Mouse (Mus musculus): ENCODE measurements around the gene Naa20. TPM values are rescaled to one million over a fixed set of nuclear protein-coding genes. Genes with fewer than 3 reads are reported as not detected.
A peak's percentile ranks its signal among the peaks of the same experiment; 100 is the strongest.

The Naa20 gene
- total RNA-seq (2021): 10 to 100 TPM; 75.0 to 82.0 TPM

- no peak for DNase-seq (ENCODE audit: low spot score in 2 of 2)
- intact Hi-C loops (cut with DNase I): loop anchor here (2.0 kb wide), 1 partner anchor 201 kb away; no protein-coding TSS in a partner anchor
Observed at GRCm38 (mm10) chr2:145901861-145902260, at the start of gene Naa20. Gene Naa20 (plus strand): TSS chr2:145902099.

- no peak for DNase-seq (ENCODE audit: low spot score in 2 of 2)
- intact Hi-C loops (cut with DNase I): no loop called here
Observed at GRCm38 (mm10) chr2:145855831-145856230, 46.1 kb upstream of the Naa20 start.

- intact Hi-C loops (cut with DNase I): no loop called here
- no peak for DNase-seq (ENCODE audit: low spot score in 2 of 2)
Observed at GRCm38 (mm10) chr2:145857864-145858263, 44.0 kb upstream of the Naa20 start.

GRCm38 (mm10) chr2:145859442-145859931, 42.4 kb upstream of the Naa20 start:
- intact Hi-C loops (cut with DNase I): no loop called here
- DNase-seq (ENCODE audit: low spot score in 2 of 2): peak; percentile 24 to 55

- DNase-seq (ENCODE audit: low spot score in 2 of 2): peak; percentile 89 to 96
- intact Hi-C loops (cut with DNase I): loop anchor here (2.0 kb wide), 2 partner anchors 25 to 27 kb away; no protein-coding TSS in a partner anchor
Observed at GRCm38 (mm10) chr2:145859932-145860801, 41.7 kb upstream of the Naa20 start.

- intact Hi-C loops (cut with DNase I): loop anchor here (2.0 kb wide), 2 partner anchors 23 to 29 kb away; no protein-coding TSS in a partner anchor
- DNase-seq (ENCODE audit: low spot score in 2 of 2): peak; percentile 11 to 21
Observed at GRCm38 (mm10) chr2:145861193-145862123, 40.4 kb upstream of the Naa20 start.

GRCm38 (mm10) chr2:145862206-145862817, 39.6 kb upstream of the Naa20 start:
- intact Hi-C loops (cut with DNase I): no loop called here
- DNase-seq (ENCODE audit: low spot score in 2 of 2): peak; percentile 14 to 25

GRCm38 (mm10) chr2:145865344-145865743, 36.6 kb upstream of the Naa20 start:
- intact Hi-C loops (cut with DNase I): no loop called here
- DNase-seq (ENCODE audit: low spot score in 2 of 2): no peak

GRCm38 (mm10) chr2:145866238-145866637, 35.7 kb upstream of the Naa20 start:
- intact Hi-C loops (cut with DNase I): no loop called here
- no peak for DNase-seq (ENCODE audit: low spot score in 2 of 2)

GRCm38 (mm10) chr2:145866695-145867449, 35.0 kb upstream of the Naa20 start:
- no peak for DNase-seq (ENCODE audit: low spot score in 2 of 2)
- intact Hi-C loops (cut with DNase I): no loop called here

- DNase-seq (ENCODE audit: low spot score in 2 of 2): peak in 1 of 2 experiments; percentile 36
Observed at GRCm38 (mm10) chr2:145871308-145871707, 30.6 kb upstream of the Naa20 start.

GRCm38 (mm10) chr2:145872099-145872498, 29.8 kb upstream of the Naa20 start:
- DNase-seq (ENCODE audit: low spot score in 2 of 2): no peak
- intact Hi-C loops (cut with DNase I): no loop called here

More at GRCm38 (mm10) chr2:145871308-145871707, 30.6 kb upstream of the Naa20 start:
- intact Hi-C loops (cut with DNase I): no loop called here

GRCm38 (mm10) chr2:145873953-145874352, 27.9 kb upstream of the Naa20 start:
- DNase-seq (ENCODE audit: low spot score in 2 of 2): no peak
- intact Hi-C loops (cut with DNase I): no loop called here

GRCm38 (mm10) chr2:145874879-145875482, 26.9 kb upstream of the Naa20 start:
- DNase-seq (ENCODE audit: low spot score in 2 of 2): no peak
- intact Hi-C loops (cut with DNase I): no loop called here

GRCm38 (mm10) chr2:145877191-145877590, 24.7 kb upstream of the Naa20 start:
- no peak for DNase-seq (ENCODE audit: low spot score in 2 of 2)
- intact Hi-C loops (cut with DNase I): no loop called here

- intact Hi-C loops (cut with DNase I): no loop called here
- no peak for DNase-seq (ENCODE audit: low spot score in 2 of 2)
Observed at GRCm38 (mm10) chr2:145880887-145881747, 20.8 kb upstream of the Naa20 start.

GRCm38 (mm10) chr2:145881932-145882331, 20.0 kb upstream of the Naa20 start:
- intact Hi-C loops (cut with DNase I): loop anchor here (1.0 kb wide), 1 partner anchor 183 kb away; no protein-coding TSS in a partner anchor
- DNase-seq (ENCODE audit: low spot score in 2 of 2): no peak

All from left cerebral cortex, postnatal 25 days (tissue).